20 mouse cellular contexts compared by ENCODE assay signal in the genomic region with DNA sequence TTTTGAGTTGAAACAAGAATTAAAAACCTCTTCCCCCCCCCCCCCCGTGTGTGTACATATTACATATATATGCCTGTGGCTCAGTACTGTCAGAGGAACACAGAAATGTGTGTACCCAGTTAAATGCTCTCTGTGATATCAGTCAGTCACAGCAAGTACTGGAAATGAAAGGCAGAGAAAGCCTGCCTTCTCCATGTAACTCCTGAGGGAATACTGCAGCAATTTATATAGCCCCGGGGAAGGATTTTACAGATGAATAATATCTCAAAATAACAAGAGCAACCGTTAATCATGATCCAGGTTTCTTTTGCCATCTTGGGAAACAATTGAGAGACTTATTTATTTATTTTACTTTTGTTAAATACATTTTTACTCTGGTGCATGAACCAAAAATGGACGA.
"Had no signal": no experiment of that assay in that cellular context is flagged by ENCODE, and none has a peak within 500 bp of the region (broad histone marks: within the 10 kb centered on the region; RNA-seq: fewer than 3 reads in every experiment).

No protein-coding gene starts in this region.

- H3K27me3 ChIP-seq: liver, embryonic 13.5 days; liver, embryonic 15.5 days; lung, embryonic 15.5 days; midbrain, embryonic 15.5 days; neural tube, embryonic 13.5 days; neural tube, embryonic 15.5 days had no signal

- H3K4me3 ChIP-seq: liver, embryonic 13.5 days; liver, embryonic 15.5 days; lung, embryonic 15.5 days; megakaryocyte, embryonic 14.5 days; midbrain, embryonic 10.5 days; midbrain, embryonic 15.5 days; myocyte; neural tube, embryonic 13.5 days; neural tube, embryonic 15.5 days had no signal

- DNase-seq: liver, embryonic 13.5 days; liver, postnatal 0 days; lung, postnatal 14 days; right cerebral cortex, adult 18-20 months; right cerebral cortex, postnatal 25 days; right cerebral cortex, postnatal 4 days; spleen, adult 18-20 months; thymus, adult 18-20 months; thymus, postnatal 14 days; thymus, postnatal 36 days had no signal

- H3K4me2 ChIP-seq: liver, embryonic 11.5 days; liver, embryonic 13.5 days; liver, embryonic 15.5 days; lung, embryonic 15.5 days; midbrain, embryonic 15.5 days; neural tube, embryonic 13.5 days; neural tube, embryonic 15.5 days had no signal

- H3K9ac ChIP-seq: liver, embryonic 13.5 days; liver, embryonic 15.5 days; liver, postnatal 0 days; lung, embryonic 15.5 days; midbrain, embryonic 15.5 days; neural tube, embryonic 13.5 days; neural tube, embryonic 15.5 days had no signal

- H3K27ac ChIP-seq: liver, embryonic 13.5 days; liver, embryonic 15.5 days; lung, embryonic 15.5 days; macrophage; midbrain, embryonic 10.5 days; midbrain, embryonic 15.5 days; neural tube, embryonic 13.5 days; neural tube, embryonic 15.5 days had no signal

- ATAC-seq: liver, postnatal 0 days; midbrain, embryonic 15.5 days had no signal

- H3K4me1 ChIP-seq: liver, embryonic 13.5 days; liver, embryonic 15.5 days; megakaryocyte, embryonic 14.5 days; midbrain, embryonic 15.5 days; neural tube, embryonic 13.5 days; neural tube, embryonic 15.5 days had no signal

- H3K9me3 ChIP-seq: liver, embryonic 13.5 days; liver, embryonic 15.5 days; lung, embryonic 15.5 days; megakaryocyte, embryonic 14.5 days; midbrain, embryonic 10.5 days; midbrain, embryonic 15.5 days; neural tube, embryonic 13.5 days; neural tube, embryonic 15.5 days had no signal

- H3K36me3 ChIP-seq: liver, embryonic 13.5 days; liver, embryonic 15.5 days; lung, embryonic 15.5 days; midbrain, embryonic 10.5 days; midbrain, embryonic 15.5 days; neural tube, embryonic 13.5 days; neural tube, embryonic 15.5 days had no signal
